Mouse (Mus musculus): ENCODE data around the gene Gimap1.

GRCm38 (mm10) chr6:48698066-48698856 is 40.6 kb upstream of the Gimap1 start:
- no peak for TF ChIP-seq CTCF (IDR thresholded peaks at IDR 0.05; ENCODE audit: control insufficient read depth, insufficient read depth, insufficient read length)
- no peak for TF ChIP-seq CEBPB (IDR thresholded peaks at IDR 0.05; ENCODE audit: low read depth)
- no peak for TF ChIP-seq FOSL1 (IDR thresholded peaks at IDR 0.05; ENCODE audit: insufficient read depth, low read length, poor library complexity, severe bottlenecking)
- no peak for TF ChIP-seq MAX (IDR thresholded peaks at IDR 0.05)
- TF ChIP-seq MYOG (IDR thresholded peaks at IDR 0.05; ENCODE audit: control insufficient read depth, extremely low read depth, insufficient read length), result no peak
- no peak for TF ChIP-seq USF1 (IDR thresholded peaks at IDR 0.05; ENCODE audit: low read depth)
